Mouse (Mus musculus) adrenal gland, adult 8-10 months (tissue): ENCODE measurements at regions not wholly inside any gene's neighbourhood (a gene's known extent, or its start where the extent isn't known, plus 50 kb on each side); places are given as distances from the start of the nearest gene placed in this dataset.
A peak's percentile ranks its signal among the peaks of the same experiment; 100 is the strongest.

Source experiments
- DNase-seq: peaks from one replicate; pipeline ENCODE4 v3.0.0; 2022

DNA sequence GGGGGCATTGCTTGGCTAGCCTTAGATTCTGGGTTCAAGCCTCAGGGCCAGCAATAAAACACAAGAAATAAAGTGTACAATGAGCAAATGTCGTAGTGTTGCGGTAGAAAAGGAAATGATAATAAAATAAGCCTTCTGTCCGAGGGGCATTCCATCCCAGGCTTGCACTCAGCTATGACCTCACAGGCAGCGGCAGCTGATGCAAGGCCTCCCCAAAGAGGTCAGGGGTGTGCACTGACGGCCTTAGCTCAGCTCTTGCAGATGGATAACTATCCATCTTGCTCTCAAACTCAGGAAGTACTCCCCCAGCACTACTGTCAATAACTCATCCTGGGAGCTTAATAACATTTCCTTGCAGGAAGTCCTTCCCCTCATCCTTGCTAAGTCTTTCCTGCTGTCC lies 314.4 kb upstream of the Tbx3 start:
- no peak for DNase-seq

DNA sequence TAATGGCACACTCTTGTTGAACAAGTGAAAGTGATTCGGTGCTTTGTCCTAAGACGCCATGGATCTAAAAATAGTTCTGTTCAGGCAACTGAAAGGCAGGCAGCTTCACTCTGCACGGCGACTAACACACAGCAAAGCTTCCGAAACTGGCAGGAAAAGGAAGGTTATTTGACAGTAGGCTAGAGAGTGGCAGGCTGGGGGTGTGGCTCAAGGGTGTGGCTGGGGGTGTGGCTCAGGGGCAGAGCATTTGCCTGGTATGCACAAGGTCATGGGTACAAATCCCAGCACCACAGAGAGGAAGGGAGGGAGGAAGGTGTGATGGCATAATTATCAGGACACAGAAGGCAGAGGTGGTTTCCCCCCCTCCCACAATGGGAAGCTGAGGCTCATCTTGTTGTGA lies 310.8 kb upstream of the Tbx3 start:
- DNase-seq = peak; percentile 30

DNA sequence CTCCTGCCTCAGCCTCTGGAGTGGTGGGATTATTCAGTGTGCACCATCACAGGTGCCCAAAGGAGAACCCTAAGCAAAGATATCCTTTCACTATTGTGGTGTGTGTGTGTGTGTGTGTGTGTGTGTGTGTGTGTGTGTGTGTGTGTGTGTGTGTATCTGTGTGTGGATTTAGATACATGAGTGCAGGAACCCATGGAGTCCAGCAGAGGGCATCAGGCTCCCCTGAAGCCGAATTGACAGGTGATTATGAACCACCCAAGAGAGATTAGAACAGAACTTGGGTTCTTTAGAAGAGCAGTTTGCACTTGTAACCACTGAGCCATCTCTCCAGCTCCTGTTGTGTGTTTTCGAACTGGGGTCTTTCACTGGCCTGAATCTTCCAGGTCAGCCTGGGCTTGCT lies 310.1 kb upstream of the Tbx3 start:
- DNase-seq = no peak

DNA sequence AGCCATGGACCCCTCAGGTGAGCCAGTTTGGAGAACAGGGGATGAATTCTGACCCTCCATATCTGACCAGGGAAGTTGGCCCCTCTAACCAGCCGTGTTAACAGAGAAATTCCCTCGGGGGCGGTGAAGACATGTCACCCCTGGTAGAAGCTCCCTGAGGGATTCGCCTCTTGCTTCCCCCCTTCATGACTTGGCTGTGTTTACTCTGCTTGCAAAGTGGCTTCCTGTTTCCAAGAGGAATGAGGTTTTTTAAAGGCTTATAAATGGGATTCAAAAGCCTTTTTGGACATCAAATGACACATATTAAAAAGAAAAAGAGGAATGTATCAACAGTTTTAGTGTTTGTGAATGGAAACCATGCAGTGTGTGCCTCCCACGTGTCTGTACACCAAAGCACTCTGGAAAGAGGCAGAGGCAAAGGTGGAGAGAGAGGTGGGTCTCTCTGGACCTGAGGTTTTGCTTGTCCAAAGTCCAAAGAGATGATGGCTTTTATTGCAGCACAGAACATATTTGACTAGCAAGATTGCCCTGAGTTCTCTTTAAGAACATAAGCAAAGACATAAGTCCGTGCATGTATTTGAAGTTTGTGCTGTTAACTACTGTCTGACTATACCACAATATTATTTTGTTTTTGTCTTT lies 308.9 kb upstream of the Tbx3 start:
- no peak for DNase-seq

DNA sequence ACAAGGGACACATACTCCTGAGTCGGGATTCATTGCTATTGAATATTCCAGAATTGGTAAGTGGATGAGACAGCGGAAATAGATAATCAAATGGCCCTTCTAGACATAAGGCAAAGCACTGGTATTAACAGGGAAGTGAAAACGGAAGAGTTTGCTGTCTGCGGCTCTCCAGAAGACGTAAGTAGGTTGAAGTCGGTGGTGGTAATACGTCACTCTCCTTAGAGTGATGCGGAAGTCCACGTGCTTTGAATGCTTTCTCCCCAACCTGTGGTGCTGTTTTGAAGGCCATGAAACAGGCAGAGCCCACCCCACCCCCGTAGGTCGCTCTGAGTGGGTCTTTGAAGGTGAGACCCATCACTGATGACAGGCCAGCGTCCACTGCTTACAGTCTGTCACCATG lies 308.0 kb upstream of the Tbx3 start:
- DNase-seq = no peak

DNA sequence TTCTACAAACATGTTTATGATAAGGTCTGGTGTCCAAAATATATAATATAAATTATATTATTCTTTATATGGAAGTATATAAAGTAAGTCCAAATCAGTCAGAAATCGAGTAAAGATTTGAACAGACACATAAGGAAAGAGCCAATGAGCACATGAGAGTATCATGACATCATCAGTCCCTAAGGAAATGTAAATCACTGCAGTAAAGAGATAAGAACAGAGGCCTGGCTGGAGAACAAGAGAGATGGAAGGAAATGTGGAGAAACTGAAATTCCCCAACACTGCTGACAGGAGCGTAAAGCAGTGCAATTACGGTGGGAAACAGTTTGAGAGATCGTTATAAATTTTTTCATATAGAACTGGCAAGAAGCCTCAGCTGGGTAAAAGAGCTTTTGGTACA lies 306.2 kb upstream of the Tbx3 start:
- DNase-seq = no peak

DNA sequence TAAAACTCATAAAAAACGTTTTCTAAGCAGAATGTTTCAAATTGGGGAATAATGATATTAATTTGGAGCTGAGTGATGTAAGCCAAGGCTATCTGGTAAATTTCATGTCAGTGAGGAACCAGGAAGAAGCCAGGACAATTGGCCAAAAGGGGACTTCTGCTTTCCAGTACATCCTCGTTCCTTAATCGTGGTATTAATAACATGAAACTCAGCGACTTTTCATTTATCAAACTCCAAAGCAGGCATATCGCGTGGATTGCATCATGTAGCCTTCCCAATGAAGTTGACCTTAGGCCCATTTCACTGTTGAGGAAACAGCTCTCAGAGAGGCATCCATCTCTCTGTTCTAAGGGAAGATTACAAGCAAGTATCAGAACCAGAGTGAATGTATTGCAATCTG lies 305.3 kb upstream of the Tbx3 start:
- DNase-seq = no peak

DNA sequence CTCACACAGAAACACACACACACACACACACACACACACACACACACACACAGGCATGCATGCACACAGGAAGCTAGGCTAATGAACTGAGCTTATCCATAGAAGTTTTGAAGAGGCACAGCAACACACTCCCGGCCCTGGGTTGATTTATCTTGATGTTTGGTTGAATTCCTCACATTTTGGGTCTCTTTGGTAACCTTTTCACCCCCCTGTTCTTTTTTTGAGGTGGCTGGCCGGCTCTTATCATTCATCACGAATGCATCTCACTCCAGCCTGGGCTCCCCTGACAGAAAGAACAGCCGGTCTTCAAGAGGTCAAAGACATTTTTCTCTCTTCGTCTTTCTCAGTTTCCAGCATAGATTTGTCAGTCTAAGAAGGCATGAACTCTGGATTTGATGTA lies 304.2 kb upstream of the Tbx3 start:
- DNase-seq = no peak

DNA sequence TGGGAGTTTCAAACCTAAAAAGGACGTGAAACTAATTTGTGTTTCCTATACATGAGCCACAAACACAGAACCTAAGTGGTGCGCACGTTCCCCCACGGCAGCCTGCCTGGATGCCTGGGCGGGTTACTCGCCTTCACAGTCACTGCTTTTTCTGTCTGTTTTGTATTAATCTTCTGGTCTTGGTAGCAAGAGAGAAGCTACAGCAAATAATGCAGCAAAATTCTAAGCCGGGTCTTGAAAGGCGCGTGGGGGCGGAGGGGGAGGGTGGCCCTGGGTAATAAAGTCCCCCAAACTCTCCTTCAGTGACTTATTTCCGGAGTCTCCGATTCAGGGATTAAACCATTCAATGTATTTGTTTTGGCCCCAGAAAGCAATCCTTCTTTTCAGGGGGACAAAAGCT lies 300.0 kb upstream of the Tbx3 start:
- DNase-seq = no peak

DNA sequence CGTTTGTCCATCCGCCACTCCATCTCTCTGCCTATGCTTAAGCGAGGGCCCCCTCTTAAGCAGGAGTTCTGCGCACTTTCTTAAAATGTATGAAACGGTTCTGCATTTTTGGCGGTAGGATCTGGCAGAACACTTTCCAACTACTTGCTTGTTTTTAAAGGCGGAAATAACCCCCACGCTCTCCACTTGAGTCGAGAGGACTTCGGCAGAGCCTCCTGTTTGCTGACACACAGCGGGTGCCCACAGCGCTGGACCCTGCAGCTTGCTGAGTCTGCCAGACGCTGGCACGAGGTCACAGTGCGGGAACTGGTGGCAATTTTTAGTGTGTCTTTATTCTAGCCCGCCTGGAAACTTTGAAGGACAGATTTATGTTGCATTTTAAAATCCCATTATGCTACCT lies 299.5 kb upstream of the Tbx3 start:
- DNase-seq = no peak

DNA sequence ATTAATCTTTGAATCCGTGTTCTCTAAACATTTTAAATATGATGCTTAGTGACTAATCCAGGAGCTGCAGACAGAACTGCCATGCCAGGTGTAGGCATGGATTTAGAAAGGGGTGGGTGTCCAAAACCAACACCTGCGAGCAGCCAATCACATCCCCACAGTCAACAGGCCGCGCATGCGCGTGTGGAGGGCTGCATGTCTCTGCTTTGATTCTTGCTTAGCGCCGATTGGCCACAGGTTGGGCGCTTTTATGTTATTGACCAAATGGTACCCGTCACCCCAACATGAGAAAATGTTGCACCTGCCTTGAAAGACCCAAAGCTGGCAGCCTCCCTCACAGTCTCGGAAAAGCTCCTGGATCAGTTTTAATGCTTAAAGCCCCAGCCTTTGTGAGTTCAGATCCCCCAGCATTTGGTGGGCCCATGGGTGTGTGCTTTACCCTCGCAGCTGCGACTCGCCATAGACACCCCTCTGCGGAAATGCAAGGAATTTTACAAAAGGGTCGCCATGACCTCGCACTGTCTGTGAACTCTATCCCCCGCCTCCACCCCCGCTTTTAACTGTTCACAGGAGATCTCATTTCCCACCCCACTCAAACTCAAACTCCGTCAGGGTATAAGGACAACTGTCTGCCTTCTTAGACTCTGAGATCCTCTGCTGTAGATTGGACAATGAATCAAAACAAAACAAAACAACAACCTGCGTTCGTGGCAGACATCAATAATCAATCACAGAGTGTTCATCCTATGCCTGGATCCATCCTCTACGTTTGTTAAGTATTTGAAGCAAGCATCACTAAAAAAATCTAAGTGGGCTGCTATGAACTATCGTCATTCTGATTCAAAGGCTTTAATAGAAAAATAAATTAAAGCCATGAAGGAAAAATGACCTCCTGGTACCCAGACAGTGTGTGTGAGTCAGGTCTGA lies 296.4 kb upstream of the Tbx3 start:
- DNase-seq = no peak

DNA sequence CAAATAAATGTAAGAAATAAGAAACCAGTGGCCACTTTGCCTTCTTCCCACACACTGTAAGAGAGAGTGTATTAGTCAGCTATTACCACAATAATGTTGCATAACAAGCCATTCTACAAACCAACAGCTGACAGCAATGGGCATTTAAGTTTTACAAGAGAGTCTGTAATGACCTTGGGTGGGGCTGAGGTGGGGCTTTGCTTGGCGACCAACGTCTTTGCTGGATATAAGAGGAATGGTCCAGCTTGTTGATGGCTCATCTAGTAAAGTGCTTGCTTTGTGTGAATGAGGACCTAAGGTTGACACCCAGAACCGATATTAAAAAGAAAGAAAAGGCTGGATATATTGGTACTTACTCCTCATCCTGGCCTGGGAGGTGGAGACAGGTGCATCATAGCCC lies 295.6 kb upstream of the Tbx3 start:
- no peak for DNase-seq

DNA sequence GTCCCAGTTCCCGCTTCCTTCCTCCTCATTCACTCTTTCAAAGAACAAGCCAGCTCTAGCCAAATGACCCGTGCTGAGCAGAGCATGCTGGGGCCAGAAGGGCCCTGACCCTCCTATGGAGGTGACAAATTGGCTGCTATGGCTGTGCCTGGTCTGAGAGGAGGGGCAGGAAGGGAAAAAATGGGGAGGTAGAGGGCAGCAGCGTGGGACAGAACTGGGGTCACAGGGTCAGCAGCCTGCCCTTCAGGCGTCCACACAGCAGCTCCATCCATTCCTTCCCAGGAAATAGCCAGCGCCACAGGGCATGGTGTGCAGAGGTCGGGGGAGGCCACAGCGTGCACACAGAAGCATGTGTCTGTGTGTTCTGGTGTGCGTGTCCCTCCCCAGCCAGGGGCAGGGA lies 292.2 kb upstream of the Tbx3 start:
- no peak for DNase-seq

DNA sequence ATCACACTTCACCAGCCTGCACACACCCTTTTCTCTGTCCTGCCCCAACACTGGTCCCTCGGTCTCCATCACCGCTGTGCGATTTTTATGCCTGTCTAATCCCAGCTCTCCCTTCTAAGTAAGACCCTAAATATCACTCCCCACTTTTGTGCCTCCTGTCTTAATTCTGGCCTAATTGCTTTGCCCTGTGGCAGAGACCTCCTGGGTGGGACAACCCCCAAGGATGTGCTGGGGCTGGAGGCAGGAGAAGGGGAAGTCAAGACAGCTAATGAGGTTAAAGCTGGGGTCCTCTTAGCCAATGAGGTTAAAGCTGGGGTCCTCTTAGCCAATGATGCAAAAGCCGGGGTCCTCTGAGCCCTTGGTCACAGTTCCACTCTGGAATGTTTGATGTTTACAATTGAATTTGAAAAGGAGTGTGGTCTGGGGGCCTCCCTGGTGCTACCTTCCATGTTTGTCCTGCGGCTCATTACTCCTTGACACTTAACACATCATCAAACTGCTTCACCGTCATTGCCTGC lies 290.5 kb upstream of the Tbx3 start:
- no peak for DNase-seq

DNA sequence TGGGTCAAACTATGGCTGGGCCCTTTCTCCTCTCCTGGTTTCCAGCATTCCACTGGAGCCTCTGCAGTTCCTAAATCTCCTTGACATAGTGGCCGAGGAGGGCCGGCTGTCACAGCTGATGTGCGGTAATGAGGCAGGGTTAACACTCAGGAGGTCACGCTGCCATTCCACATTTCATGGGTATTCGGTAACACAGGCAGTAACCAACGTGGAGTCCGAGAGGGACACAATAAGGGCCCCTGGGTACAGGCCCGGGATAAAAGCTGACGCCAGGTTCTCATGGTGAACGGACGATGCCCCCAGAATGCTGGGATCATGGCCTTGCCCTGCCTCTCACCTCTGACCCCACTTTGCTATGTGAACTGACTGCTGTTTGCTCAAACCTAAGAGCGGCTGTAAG lies 289.0 kb upstream of the Tbx3 start:
- no peak for DNase-seq

DNA sequence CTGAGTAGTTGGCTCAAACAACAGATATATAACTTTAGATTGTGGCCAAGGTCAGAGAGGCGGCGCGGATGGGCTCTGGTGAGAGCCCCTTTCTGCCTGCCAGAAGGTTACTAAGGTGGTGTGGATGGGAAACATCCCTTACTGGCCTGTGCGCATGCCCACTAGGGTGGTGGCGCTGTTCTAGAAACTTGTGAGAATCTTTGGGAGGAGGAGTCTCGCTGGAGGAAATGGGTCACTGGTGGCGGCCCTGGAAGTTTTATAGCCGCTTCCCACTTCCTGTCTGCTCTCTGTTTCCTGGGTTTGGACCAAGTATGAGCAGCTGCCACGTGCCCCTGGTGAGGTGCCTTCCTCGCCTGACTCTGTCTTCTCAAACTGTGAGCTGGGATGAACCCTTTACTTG lies 285.0 kb upstream of the Tbx3 start:
- no peak for DNase-seq

DNA sequence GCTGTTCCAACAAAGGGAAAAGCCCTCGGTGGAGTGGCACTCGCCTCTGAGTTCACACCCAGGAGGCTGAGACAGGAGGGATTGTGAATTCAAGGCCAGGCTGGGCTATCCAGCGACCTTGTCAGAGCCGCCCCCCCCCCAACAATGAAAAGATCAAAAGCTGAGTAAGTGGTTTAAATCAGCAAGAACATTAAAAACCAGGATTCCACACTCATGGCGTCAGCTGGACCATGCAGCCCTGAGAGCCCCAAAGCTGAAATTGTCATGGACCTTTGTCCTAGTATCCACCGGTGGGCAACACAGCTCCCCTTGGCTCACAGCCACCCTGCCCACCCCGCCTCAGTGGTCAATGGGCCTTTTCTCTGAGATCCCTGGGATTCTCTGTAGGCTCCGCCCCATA lies 283.6 kb upstream of the Tbx3 start:
- peak; percentile 30 for DNase-seq

DNA sequence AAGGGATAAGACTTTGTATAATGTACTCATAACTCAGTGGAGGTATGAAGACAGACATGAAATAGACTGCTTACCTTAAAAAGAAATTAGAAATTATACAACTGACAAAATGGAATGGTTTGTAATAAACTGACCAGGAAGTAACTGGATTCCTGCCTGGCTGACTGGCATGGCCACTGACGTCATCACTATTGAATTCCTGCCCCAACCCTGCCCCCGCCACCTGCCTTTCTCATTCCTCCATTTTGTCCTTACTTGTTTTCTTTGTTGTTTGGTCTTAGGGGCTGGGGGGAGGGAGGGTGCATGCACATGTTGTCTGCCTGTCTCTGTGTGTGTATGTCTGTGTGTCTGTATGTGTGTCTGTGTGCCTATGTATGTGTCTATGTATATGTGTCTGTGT lies 283.2 kb upstream of the Tbx3 start:
- no peak for DNase-seq

DNA sequence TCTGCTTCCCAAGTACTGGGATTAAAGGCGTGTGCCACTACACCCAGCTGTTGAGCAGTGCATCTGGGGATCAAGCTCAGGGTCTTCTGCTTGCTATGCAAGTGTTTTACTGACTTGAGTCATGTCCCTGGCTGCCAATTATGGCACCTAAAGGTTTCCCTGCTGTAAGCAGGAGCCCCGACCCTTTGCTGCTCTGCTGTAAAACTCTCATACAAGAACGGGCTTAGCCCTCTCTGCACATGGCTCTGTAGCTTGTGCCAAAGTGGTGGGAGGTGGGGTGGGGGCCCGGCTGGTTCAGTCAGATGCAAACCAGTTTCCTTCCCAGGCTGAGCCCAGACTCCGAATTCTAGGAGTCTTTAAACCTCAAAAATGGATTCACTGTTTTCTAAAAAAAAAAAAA lies 281.6 kb upstream of the Tbx3 start:
- no peak for DNase-seq

DNA sequence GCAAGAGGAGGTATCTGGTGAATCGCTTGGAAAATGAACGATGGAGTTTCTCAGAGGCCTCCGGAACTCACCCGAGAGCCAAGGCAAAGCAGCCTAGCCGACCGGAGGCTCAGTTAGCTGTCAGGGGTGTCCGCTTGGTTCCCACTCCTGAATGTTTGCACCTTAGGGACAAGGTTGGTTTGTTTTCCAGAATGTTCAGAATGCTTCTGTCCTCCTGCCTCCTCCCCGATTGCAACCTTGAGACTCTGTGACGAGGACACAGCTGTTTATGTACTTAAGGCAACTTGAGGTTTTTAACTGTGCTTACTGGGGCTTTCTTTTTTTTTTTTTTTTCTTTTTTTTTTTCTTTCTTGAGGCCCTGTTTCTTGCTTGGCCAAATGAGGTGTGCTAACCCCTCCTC lies 281.1 kb upstream of the Tbx3 start:
- DNase-seq = no peak

DNA sequence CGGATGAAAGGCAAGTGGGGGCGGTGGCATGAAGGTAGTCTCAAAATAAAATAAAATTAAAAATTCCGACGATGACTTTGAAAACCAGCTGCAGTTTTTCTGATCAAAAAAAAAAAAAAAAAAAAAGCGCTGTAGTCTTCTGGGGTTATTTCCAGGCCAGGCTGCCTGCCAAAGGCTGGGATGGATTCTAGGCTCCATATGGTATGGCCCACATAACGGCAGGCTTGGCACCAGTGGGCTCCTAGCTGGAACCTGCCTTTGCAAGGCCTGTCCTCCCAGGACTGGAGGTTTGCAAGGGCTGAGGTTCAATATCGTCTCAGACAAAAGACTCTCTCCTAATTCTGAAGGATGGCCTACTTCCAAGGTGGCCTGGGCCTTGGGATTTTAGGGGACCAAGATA lies 280.6 kb upstream of the Tbx3 start:
- DNase-seq = no peak

DNA sequence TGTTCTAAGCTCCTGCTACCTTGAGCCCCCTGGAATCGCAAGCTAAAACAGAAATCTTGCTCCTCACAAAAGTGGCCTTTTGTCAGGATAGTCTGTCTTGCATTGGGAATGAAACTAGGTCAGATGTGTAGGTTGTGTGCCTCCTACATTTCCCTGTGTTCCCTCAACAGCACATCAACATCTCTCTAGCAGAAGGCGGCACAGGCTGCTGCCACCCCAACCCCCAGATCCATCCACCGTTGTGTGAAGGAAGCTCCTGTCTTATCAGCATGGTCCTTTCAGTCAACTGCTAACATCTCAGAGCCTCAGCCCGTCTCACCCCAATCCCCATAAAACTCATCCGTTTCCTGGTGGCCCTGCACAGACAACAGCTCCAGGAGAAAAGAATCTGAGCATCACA lies 272.0 kb upstream of the Tbx3 start:
- DNase-seq = no peak

DNA sequence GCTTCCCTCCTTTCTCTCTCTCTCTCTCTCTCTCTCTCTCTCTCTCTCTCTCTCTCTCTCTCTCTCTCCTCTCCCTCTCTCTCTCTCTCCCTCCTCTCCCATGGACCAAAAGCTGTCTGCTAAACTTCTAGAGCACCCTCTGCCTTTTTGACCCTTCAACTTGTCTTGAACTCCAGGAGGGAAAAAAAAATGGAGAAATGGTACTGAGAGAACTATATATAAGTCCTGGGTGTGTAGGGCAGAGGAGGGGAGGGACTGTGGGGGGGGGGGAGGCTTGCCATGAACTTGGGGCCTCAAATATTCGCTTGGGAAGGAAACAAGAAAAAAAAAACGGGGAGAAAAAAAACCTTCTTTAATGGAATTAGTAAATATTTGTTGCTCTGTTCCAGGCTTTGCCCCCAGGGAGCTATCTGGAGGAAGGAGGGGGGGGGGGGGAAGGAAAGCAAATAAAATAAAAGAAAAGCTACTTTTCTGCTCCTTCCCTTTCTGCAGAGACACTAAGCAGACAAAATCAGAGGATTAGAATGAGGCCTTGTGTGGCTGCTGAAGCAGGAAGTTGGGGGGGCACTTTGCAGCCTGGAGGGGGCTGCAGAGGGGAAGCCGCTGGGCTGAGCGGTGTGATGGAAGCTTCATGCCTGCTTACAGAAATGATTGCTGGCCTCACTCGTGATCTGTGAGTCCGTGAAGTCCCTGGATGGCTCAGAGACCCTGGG lies 270.1 kb upstream of the Tbx3 start:
- DNase-seq = no peak

DNA sequence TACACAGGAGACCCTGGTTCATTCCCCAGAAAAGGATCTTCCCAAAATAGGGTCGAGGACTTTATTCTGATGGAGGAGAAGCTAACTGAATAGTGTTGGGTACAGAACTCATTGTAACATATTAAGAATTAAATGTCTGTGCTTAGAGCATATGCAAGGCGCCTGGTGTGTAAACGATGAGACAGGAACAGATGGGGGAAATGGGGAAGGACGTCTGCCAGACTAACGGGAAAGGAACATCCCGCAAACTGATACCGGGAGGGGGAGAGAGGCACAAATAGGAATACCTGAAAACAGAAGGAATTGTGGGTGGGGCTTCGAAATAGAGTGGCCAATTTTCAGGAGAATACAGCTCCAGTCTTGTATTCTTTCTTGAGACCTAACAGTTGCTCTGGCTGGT lies 268.6 kb upstream of the Tbx3 start:
- DNase-seq = no peak
